Mouse (Mus musculus): ENCODE measurements around the gene Osbpl6. TPM values are rescaled to one million over a fixed set of nuclear protein-coding genes. Genes with fewer than 3 reads are reported as not detected.

Osbpl6 gene
- polyA plus RNA-seq, 1 experiment from 2014 or later, result 0.38 TPM

DNA sequence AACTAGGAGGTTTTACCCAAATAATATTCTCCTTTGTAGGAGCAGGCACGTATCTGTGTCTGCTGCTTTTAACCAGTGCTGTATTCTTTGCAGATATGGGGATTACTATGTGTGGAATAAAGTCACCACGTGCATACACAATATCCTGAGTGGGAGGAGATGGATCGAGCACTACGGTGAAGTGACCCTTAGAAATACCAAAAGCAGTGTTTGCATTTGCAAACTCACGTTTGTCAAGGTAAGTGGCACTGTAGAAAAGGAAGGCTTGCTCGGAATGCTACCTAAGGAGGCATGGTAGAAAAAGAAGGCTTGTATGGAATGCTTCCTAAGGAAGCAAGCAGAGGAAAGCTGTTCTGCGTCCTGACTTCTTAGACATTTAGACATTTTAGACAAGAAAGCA lies 183.9 kb downstream of the Osbpl6 start:
- H3K36me3 ChIP-seq (ENCODE audit: control insufficient read depth, insufficient read depth), result no peaks in the 10 kb centered on the region
- no peaks in the 10 kb centered on the region for H3K4me1 ChIP-seq (ENCODE audit: control insufficient read depth, low read depth, low read length)
- WGBS (ENCODE audit: insufficient replicate concordance), result 64% methylated on average over 7 of the region's 7 CpGs
- ATAC-seq (ENCODE audit: low read depth), result no peak
- H3K4me2 ChIP-seq (ENCODE audit: low read depth, low read length), result no peak overlapping the region
- no peak overlapping the region for H3K9ac ChIP-seq (ENCODE audit: low read depth, low read length)
- H3K27me3 ChIP-seq (ENCODE audit: control insufficient read depth, insufficient read depth, low read depth, low read length), result no peaks in the 10 kb centered on the region
- no peaks in the 10 kb centered on the region for H3K9me3 ChIP-seq (replicated peaks; ENCODE audit: control insufficient read depth, low read length)
- no peak overlapping the region for H3K4me3 ChIP-seq (ENCODE audit: low read depth, low read length)
- no peak overlapping the region for H3K27ac ChIP-seq (ENCODE audit: low read length)

DNA sequence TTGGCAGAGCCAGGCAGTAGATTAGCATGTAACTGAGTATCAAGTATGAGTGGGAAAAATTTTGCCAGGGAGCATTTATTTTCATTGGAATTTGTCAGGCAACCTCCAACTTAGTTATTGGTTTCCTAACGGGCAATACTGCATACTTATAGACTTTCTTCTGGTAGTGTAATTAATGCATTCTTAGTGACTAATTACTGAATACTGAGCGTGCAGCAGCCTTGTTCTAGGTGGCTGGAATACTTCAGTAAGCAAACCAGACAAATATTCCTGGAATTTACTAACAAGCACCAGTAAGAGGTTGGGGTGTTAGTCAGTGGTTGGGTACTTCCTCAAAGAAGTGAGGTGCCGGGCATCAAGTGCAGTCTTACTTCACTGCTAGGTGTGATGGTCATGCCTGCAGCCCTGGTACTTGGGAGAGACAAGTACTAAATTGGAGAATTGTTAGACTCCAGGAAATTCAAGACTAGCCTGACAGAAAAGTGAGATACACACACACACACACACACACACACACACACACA lies 186.2 kb downstream of the Osbpl6 start:
- no peak overlapping the region for H3K4me2 ChIP-seq (ENCODE audit: low read depth, low read length)
- H3K9ac ChIP-seq (ENCODE audit: low read depth, low read length), result no peak overlapping the region
- H3K27ac ChIP-seq (ENCODE audit: low read length), result no peak overlapping the region
- 61% methylated on average over 3 of the region's 3 CpGs for WGBS (ENCODE audit: insufficient replicate concordance)
- no peak for ATAC-seq (ENCODE audit: low read depth)
- H3K36me3 ChIP-seq (ENCODE audit: control insufficient read depth, insufficient read depth), result no peaks in the 10 kb centered on the region
- H3K4me1 ChIP-seq (ENCODE audit: control insufficient read depth, low read depth, low read length), result no peaks in the 10 kb centered on the region
- H3K27me3 ChIP-seq (ENCODE audit: control insufficient read depth, insufficient read depth, low read depth, low read length), result no peaks in the 10 kb centered on the region
- H3K4me3 ChIP-seq (ENCODE audit: low read depth, low read length), result no peak overlapping the region
- H3K9me3 ChIP-seq (replicated peaks; ENCODE audit: control insufficient read depth, low read length), result no peaks in the 10 kb centered on the region

DNA sequence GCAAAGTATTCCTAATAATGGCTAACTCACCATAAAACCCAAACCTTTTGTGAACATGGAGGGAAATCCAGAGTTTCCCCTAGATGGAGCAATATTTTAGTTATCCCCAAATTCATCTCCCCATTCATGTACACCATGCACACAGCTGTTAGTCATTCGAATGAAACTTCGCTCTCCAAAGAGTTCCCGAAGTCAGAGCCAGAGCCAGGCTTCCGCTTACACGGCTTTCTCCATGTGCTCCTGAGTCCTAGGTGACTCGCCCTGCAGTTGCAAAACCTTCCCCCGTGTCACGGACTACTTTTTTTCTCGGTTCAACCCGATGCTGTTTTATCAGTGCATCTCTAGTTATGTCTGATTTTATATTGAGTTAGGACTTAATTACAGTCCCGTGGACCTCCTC lies 191.2 kb downstream of the Osbpl6 start:
- no peak for ATAC-seq (ENCODE audit: low read depth)
- Histone ChIP-seq H3K27me3 (ENCODE audit: control insufficient read depth, insufficient read depth, low read depth, low read length) (no peaks in the 10 kb centered on the region), H3K9ac (ENCODE audit: low read depth, low read length) (no peak overlapping the region), H3K27ac (ENCODE audit: low read length) (no peak overlapping the region), H3K4me1 (ENCODE audit: control insufficient read depth, low read depth, low read length) (no peaks in the 10 kb centered on the region), H3K36me3 (ENCODE audit: control insufficient read depth, insufficient read depth) (no peaks in the 10 kb centered on the region), H3K9me3 (replicated peaks; ENCODE audit: control insufficient read depth, low read length) (no peaks in the 10 kb centered on the region), H3K4me2 (ENCODE audit: low read depth, low read length) (no peak overlapping the region), H3K4me3 (ENCODE audit: low read depth, low read length) (no peak overlapping the region)
- WGBS (ENCODE audit: insufficient replicate concordance), result 72% methylated on average over 11 of the region's 11 CpGs

DNA sequence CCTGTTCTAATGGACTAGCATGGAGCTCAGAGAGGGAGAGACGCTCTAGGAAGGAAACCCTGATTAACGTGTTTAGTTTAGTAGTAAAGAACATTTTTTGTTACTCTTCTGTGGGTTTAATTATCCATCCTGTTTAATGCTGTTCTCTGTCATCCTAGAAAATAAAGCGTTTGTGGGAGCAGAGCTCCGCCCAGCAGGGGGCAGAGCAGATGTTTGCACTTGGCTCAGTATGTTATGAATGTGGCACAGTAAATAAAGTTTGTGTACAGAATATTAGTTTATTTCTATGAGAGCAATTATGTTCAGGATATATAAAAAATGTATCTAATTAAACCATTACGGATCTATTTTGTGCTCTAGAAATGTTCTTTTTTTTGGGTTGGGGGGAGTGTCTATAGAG lies 192.9 kb downstream of the Osbpl6 start:
- 49% methylated on average over 5 of the region's 5 CpGs for WGBS (ENCODE audit: insufficient replicate concordance)
- Histone ChIP-seq H3K9ac (ENCODE audit: low read depth, low read length) (no peak overlapping the region), H3K27ac (ENCODE audit: low read length) (no peak overlapping the region), H3K4me1 (ENCODE audit: control insufficient read depth, low read depth, low read length) (no peaks in the 10 kb centered on the region), H3K4me2 (ENCODE audit: low read depth, low read length) (no peak overlapping the region), H3K4me3 (ENCODE audit: low read depth, low read length) (no peak overlapping the region), H3K36me3 (ENCODE audit: control insufficient read depth, insufficient read depth) (no peaks in the 10 kb centered on the region), H3K27me3 (ENCODE audit: control insufficient read depth, insufficient read depth, low read depth, low read length) (no peaks in the 10 kb centered on the region), H3K9me3 (replicated peaks; ENCODE audit: control insufficient read depth, low read length) (no peaks in the 10 kb centered on the region)
- no peak for ATAC-seq (ENCODE audit: low read depth)

DNA sequence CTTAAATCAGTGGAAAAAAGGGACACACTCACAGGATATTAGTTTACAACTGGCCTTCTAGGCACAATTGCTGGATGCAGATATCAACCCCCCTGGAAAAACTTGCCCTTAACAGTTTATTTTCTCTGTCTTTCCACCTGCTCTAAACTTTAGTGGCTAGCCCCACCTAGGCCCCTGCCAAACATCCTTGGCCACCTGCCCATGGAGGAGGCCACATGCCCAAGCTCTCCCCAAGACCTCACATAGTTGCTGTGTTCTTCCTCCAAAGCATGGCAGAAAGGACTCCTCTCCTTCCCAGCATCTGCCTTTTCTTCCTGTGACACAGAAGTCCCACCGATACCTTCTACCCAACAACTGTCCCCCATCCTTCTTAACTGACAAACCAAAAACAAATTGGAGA lies 195.9 kb downstream of the Osbpl6 start:
- WGBS (ENCODE audit: insufficient replicate concordance), result 70% methylated on average over 1 of the region's 1 CpGs
- H3K4me3 ChIP-seq (ENCODE audit: low read depth, low read length), result no peak overlapping the region
- no peaks in the 10 kb centered on the region for H3K4me1 ChIP-seq (ENCODE audit: control insufficient read depth, low read depth, low read length)
- no peak overlapping the region for H3K4me2 ChIP-seq (ENCODE audit: low read depth, low read length)
- H3K27ac ChIP-seq (ENCODE audit: low read length), result no peak overlapping the region
- no peak overlapping the region for H3K9ac ChIP-seq (ENCODE audit: low read depth, low read length)
- ATAC-seq (ENCODE audit: low read depth), result no peak
- no peaks in the 10 kb centered on the region for H3K27me3 ChIP-seq (ENCODE audit: control insufficient read depth, insufficient read depth, low read depth, low read length)
- no peaks in the 10 kb centered on the region for H3K36me3 ChIP-seq (ENCODE audit: control insufficient read depth, insufficient read depth)
- no peaks in the 10 kb centered on the region for H3K9me3 ChIP-seq (replicated peaks; ENCODE audit: control insufficient read depth, low read length)

DNA sequence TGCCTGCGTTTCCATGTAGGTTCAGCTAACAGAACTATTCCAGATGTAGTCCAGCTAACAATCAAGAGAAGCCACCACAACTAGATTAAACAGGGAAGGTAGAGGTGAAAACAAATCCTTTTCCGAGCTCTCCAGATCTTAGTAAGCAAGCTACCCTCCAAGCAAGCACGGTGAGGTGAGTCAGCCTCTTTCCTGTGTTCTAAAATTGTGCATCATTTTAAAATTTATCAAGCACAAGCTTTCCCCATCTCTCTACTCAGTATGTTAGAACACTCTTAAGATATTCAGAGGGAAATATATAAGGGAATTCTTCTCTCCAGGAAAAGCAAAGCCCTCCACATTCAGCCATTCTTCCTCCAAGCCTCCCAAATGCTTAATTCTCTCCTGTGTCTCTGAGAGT lies 200.4 kb downstream of the Osbpl6 start:
- 54% methylated on average over 3 of the region's 3 CpGs for WGBS (ENCODE audit: insufficient replicate concordance)
- Histone ChIP-seq H3K4me1 (ENCODE audit: control insufficient read depth, low read depth, low read length) (no peaks in the 10 kb centered on the region), H3K4me3 (ENCODE audit: low read depth, low read length) (no peak overlapping the region), H3K36me3 (ENCODE audit: control insufficient read depth, insufficient read depth) (no peaks in the 10 kb centered on the region), H3K27me3 (ENCODE audit: control insufficient read depth, insufficient read depth, low read depth, low read length) (no peaks in the 10 kb centered on the region), H3K4me2 (ENCODE audit: low read depth, low read length) (no peak overlapping the region), H3K9ac (ENCODE audit: low read depth, low read length) (no peak overlapping the region), H3K9me3 (replicated peaks; ENCODE audit: control insufficient read depth, low read length) (no peaks in the 10 kb centered on the region), H3K27ac (ENCODE audit: low read length) (no peak overlapping the region)
- no peak for ATAC-seq (ENCODE audit: low read depth)

DNA sequence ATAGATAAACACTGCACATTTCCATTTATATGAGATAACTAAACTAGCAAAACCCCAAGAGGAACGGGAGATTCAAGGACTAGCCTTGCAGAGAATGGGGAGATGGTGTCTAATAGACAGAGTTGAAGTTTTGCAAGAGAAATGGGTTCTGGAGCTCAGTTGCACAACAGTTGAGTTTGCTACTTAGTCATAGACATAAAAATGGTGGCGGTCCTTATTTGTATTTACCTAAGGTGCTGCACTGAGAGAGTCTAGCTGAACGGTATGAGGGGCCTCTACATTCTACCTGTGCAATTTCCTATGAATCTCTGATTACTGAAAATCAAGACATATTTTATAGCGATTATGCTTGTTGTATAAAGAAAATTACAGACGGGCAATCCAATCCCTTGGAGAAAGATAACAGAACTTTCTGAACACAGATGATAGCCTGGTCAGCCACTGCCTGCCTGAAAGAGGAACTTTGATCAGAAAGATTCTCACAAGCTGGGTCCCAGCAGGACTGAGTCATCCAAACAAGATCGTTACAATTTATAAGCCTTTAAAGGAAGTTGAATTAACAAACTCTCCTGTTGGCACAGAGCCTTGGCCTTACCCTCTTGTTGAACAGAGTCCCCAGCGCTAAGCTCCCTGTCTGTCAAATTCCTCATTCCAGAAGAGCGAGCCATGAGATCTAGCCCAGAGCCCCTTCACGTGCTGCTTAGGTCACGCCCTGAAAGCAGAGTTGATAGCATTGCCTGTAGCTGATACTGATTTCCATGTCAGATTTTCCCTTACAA lies 204.2 kb downstream of the Osbpl6 start:
- H3K36me3 ChIP-seq (ENCODE audit: control insufficient read depth, insufficient read depth), result no peaks in the 10 kb centered on the region
- no peaks in the 10 kb centered on the region for H3K27me3 ChIP-seq (ENCODE audit: control insufficient read depth, insufficient read depth, low read depth, low read length)
- no peak for ATAC-seq (ENCODE audit: low read depth)
- no peak overlapping the region for H3K4me2 ChIP-seq (ENCODE audit: low read depth, low read length)
- 43% methylated on average over 10 of the region's 10 CpGs for WGBS (ENCODE audit: insufficient replicate concordance)
- H3K9me3 ChIP-seq (replicated peaks; ENCODE audit: control insufficient read depth, low read length), result no peaks in the 10 kb centered on the region
- no peak overlapping the region for H3K9ac ChIP-seq (ENCODE audit: low read depth, low read length)
- no peak overlapping the region for H3K4me3 ChIP-seq (ENCODE audit: low read depth, low read length)
- H3K4me1 ChIP-seq (ENCODE audit: control insufficient read depth, low read depth, low read length), result no peaks in the 10 kb centered on the region
- no peak overlapping the region for H3K27ac ChIP-seq (ENCODE audit: low read length)

DNA sequence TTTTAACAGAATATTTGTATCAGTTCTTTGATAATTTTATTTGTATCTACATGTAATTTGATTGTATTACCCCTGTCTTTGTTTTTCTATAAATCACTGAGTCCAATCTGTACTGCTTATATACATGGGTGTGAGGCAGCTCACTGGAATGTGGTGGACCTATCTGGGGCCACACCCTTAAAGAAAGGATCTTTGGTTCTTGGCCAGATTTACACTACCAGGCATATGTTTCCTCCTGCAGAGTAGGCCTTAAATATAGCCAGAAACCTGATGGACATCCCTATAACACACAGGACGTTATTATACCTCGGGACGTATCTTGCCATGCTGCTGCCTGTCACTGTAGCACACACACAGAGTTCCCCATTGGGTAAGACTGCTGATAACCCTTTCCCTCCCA lies 205.7 kb downstream of the Osbpl6 start:
- ATAC-seq (ENCODE audit: low read depth), result no peak

DNA sequence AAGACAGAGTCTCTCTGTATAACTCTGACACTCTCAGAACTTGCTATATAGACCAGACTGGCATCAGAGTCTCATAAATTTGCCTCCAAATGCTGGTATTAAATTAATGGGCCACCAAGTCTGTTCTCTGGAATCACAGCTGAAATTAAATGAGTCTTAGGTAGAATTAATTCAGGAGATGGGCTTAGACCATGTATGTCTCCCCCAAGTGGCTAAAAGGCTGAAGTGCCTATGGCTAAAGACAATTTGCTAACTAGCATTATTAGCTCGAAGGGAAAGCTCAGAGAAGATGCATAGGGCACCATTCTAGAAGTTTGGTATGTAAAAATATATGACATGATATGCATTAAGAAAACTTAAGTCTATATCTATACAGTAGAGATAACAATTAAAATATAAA lies 211.8 kb downstream of the Osbpl6 start:
- ATAC-seq (ENCODE audit: low read depth), result no peak
- Histone ChIP-seq H3K27ac (ENCODE audit: low read length) (no peak overlapping the region), H3K36me3 (ENCODE audit: control insufficient read depth, insufficient read depth) (no peaks in the 10 kb centered on the region), H3K4me1 (ENCODE audit: control insufficient read depth, low read depth, low read length) (no peaks in the 10 kb centered on the region), H3K9ac (ENCODE audit: low read depth, low read length) (no peak overlapping the region), H3K27me3 (ENCODE audit: control insufficient read depth, insufficient read depth, low read depth, low read length) (no peaks in the 10 kb centered on the region), H3K4me2 (ENCODE audit: low read depth, low read length) (no peak overlapping the region), H3K4me3 (ENCODE audit: low read depth, low read length) (no peak overlapping the region), H3K9me3 (replicated peaks; ENCODE audit: control insufficient read depth, low read length) (no peaks in the 10 kb centered on the region)
- WGBS (ENCODE audit: insufficient replicate concordance), result 17% methylated on average over 1 of the region's 1 CpGs

More for the DNA sequence above, 205.7 kb downstream of the Osbpl6 start:
- H3K4me3 ChIP-seq (ENCODE audit: low read depth, low read length), result no peak overlapping the region
- H3K4me2 ChIP-seq (ENCODE audit: low read depth, low read length), result no peak overlapping the region
- 76% methylated on average over 3 of the region's 3 CpGs for WGBS (ENCODE audit: insufficient replicate concordance)
- no peak overlapping the region for H3K27ac ChIP-seq (ENCODE audit: low read length)
- H3K4me1 ChIP-seq (ENCODE audit: control insufficient read depth, low read depth, low read length), result no peaks in the 10 kb centered on the region
- H3K27me3 ChIP-seq (ENCODE audit: control insufficient read depth, insufficient read depth, low read depth, low read length), result no peaks in the 10 kb centered on the region
- no peaks in the 10 kb centered on the region for H3K9me3 ChIP-seq (replicated peaks; ENCODE audit: control insufficient read depth, low read length)
- no peaks in the 10 kb centered on the region for H3K36me3 ChIP-seq (ENCODE audit: control insufficient read depth, insufficient read depth)
- H3K9ac ChIP-seq (ENCODE audit: low read depth, low read length), result no peak overlapping the region

All from liver, embryonic 16.5 days (tissue).